Mouse (Mus musculus) retina, adult 2 months (tissue): ENCODE measurements around the gene Cxadr.

ENCODE experiments used
- DNase-seq: peaks from one replicate; pipeline ENCODE4 v3.0.0-alpha.2; 2012; ENCODE audit warnings: low read depth, low spot score

Cxadr gene

DNA sequence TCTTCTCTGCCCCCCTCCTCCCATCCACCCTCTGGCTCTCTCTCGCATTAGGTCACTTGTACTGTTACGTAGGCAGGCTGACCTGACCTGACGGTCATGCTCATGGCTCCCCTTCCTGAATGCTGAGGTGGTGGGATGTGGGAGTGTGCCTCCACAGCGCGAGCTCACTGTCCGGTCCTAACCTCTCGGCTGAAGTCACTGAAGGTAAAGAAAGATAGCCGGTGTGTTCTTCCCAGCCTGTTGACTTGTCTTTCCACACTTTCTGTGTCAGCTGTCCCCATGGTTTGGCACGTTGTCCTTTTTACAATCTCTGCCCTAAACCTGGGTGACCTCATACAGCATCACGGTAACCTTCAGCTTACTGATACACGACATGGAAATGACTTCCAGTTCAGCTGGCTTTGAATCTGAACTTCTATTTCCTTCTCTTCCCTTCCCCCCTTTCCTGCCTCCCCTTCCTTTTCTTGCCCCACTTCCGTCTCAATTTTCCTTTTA, 4.4 kb downstream of the Cxadr start:
- DNase-seq: no peak

GRCm38 (mm10) chr16:78306606-78307005, 5.3 kb downstream of the Cxadr start:
- no peak for DNase-seq

DNA sequence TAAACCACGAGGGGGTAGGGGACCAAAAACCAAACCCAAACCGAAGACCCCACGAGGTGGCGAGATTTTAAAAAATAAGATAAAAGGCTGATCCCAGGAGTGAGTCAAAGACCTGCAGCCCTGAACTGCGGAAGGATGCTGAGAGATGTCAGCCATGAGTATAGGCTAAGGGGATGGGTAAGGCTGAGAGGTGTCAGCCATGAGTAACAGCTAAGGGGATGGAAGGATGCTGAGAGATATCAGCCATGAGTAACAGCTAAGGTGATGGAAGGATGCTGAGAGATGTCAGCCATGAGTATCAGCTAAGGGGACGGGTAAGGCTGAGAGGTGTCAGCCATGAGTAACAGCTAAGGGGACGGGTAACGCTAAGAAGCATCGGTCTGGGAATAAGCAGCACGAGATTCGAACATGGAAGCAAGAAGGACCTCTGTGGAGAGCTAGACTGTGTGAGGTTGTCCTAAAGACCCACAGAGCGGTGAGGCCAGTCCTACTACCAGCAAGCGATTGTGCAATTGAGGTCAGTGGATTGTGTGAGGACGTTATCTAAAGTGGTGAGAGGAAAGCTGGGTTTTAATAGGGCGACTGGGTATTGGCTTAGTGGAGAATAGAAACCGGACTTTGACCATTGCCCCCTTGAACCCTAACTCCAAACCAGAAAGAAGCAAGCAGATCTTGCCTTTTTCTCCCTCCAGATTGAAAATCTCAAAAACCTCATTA, 6.3 kb downstream of the Cxadr start:
- DNase-seq: no peak

DNA sequence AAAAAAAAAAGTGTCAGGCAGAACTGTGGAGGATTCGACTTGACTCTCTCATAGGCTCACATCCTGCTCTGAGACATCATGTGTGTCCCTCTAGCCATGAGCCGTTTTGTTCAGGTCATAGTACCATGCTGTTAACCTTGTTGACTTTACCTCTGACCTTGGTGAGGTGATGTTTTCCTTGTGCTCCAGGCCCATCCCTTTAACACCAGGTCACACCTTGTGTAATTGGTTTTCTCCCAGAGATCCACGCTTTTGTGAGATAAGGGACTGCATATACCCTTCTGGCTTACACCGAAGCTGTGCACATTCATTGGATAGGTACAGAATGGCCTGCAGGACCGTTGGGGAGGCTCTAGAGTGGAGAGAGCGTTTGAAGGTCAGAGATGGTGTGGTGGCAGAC, 8.0 kb downstream of the Cxadr start:
- no peak for DNase-seq

DNA sequence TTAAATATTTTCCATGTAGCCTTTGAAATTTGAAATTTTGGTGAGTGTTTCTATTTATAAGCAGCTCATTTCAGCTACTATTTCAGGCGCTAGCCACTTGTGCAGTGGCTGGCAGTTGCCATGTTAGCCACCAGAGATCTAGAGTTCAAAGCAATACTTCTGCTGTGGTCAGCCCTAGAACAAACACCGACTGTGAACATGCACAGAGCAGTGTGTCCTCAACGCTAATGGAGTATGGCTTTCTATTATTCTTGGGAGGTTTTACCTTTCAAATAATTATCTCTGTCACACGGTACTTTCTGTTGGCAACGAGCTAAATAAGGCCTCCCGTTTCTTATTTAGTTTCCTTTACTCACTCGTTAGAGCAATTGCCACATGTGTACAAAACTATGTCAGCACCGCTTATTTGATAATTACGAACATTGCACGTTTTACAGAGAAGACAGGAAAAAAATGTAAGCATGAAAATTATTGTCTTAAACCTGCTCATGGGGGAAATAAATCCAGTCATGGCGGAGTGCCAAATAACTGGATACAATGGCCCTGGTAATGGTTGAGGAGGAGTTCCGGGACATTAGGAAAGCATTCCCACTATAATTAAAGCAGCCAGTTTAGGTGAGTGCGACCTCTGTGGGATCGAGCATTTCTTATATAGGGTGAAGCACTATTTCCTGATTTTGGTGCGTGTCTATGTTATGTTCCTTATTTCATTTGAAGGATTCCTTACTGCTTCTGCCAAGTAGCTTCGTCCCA, 12.0 kb downstream of the Cxadr start:
- DNase-seq: peak; percentile 1

GRCm38 (mm10) chr16:78314026-78314425, 12.7 kb downstream of the Cxadr start:
- no peak for DNase-seq

- DNase-seq: peak; percentile 46
Measured at GRCm38 (mm10) chr16:78316849-78317248, 15.6 kb downstream of the Cxadr start.

DNA sequence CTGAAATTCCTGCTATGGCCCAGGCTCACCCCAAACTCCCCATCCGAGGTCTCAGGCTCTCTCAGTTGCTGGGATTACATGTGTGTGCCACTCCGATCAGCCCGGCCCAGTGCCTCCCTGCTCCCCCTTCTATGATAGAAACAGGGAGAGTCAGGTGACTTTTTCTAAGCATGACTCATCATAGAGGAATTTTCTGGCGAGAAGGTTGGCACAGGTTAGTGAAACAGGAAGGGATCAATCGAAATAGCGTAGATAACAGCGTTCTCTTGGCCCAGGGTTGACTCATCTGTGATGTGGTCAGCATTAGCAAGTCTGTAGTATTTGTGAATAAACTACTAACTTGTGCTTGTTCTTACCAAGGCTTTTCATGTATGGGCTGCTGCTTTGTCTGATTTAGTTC, 16.7 kb downstream of the Cxadr start:
- no peak for DNase-seq

DNA sequence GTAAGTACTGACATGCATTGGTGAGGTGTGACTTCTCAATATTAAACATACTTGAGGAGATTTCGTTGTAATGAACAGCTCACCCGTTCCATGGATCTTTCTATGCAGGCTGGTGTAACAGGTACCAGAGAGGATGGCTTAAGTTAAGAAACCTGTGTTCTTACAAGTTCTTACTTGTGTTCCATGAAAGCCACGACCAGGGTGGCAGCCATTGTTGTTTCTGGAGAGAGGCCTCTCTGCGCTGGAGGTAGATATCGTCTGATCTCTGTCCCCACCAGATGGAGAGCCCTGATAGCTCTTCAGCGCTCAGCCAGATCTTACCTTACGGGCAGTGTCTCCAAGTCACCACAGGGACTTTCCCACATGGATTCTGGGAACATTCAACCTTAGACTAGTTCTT, 18.4 kb downstream of the Cxadr start:
- no peak for DNase-seq

DNA sequence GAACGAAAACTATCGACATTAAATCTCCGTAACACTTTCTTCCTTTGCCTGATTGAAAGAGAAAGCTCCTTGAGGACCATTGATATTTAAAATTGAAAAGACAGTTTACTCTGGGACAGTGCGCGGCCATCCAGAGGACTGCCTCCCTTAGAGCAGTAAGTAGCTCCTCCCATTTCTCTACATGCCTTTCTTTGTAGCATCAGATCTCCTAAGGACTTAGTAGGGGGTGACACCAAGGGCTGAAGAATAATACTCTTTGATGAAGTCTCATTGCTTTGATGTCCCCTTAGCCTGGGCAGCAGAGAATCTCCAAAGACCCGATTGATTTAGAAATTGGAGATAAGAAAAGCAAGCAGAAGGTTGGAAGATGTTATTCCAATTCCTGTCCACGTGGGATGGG, 20.3 kb downstream of the Cxadr start:
- DNase-seq: no peak

DNA sequence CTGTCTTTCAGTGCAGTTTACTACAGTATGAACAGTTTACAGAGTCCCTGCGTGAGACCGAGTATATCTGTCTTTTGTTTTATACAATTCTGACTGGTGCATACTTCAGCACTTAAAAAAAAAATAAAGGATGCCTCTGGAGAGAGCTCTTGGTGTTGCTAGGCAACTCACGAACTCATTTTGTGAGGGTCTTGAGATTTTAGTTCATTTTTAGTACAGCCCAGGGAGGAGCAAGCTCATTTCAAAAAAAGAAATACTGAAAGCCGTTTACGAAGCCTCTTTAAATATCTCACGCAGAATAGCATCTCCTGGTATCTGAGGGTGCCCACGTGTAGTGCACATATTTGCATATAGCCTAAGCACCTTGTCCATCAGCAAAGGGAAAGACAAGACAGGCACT, 20.9 kb downstream of the Cxadr start:
- no peak for DNase-seq

- DNase-seq: no peak
Measured at GRCm38 (mm10) chr16:78325972-78326848, 24.9 kb downstream of the Cxadr start.

GRCm38 (mm10) chr16:78327562-78327961, 26.3 kb downstream of the Cxadr start:
- DNase-seq: no peak

DNA sequence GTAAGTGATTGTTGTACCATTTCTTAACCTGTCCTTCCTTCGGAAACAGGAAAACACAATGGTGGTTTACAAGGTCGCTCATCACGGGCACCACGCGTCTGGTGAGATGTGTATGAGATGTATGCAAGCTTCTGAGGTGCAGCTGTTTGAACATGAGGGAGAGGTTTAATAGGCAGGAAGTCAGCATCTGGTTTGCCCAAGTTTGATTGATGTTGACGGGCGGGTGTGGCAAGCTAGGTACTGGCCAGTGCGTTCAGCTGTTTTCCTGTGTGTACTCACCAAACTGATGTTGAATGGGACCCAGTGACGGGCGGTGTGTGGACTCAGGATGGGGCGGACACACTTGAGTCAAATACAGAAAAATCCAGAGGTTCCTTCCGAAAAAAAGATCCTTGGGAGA, 26.7 kb downstream of the Cxadr start:
- DNase-seq: no peak

DNA sequence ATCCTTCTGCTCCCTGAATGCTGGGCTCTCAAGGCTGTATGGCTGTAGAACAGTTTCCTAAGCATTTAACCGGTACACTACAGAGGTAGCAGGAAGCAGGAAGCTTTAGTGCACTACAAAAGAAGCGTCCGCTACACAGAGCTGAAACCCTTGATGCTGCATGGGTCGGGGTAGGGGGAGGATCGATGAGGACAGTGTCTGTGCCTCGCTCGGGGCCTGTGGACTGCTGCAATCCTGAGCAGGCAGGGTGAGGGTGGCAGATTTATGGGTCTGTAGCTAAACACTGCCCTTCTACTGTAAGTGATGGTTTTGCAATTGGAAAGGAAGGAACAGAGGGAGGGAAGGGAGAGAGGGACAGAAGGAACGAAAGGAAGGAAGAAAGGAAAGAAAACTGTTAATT, 35.9 kb downstream of the Cxadr start:
- no peak for DNase-seq

- DNase-seq: no peak
Measured at GRCm38 (mm10) chr16:78341356-78341755, 40.1 kb downstream of the Cxadr start.

DNA sequence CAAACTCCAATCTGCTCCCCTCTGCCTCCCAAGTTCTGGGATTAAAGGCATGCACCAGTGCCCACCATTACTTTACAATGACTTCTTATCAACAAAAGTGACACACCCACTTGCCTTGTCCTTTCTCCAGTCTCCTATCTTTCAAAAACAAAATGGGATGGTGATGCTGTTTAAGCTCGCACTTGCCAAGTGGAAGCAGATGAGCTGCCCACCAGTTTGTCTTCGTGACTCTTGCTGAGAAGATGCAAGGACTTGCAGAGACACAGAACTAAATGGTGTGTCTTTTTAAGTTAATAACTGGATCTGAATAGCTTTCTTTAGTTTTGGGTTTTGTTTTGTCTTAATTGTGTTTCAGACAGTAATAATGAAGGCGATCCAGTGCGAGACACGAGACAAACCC, 41.5 kb downstream of the Cxadr start:
- no peak for DNase-seq

- DNase-seq: no peak
Measured at GRCm38 (mm10) chr16:78343792-78344191, 42.5 kb downstream of the Cxadr start.

- no peak for DNase-seq
Measured at GRCm38 (mm10) chr16:78346662-78347327, 45.5 kb downstream of the Cxadr start.

GRCm38 (mm10) chr16:78347328-78347926, 46.1 kb downstream of the Cxadr start:
- DNase-seq: no peak

- DNase-seq: no peak
Measured at GRCm38 (mm10) chr16:78357757-78358156, 56.5 kb downstream of the Cxadr start.
